Mouse (Mus musculus) cerebellum, adult 9-10 months (tissue): Measurements from ENCODE around the gene Pdgfa.

Experiments
- DNase-seq: peaks from one replicate; pipeline ENCODE4 v3.0.0; 2022

Gene Pdgfa

DNA sequence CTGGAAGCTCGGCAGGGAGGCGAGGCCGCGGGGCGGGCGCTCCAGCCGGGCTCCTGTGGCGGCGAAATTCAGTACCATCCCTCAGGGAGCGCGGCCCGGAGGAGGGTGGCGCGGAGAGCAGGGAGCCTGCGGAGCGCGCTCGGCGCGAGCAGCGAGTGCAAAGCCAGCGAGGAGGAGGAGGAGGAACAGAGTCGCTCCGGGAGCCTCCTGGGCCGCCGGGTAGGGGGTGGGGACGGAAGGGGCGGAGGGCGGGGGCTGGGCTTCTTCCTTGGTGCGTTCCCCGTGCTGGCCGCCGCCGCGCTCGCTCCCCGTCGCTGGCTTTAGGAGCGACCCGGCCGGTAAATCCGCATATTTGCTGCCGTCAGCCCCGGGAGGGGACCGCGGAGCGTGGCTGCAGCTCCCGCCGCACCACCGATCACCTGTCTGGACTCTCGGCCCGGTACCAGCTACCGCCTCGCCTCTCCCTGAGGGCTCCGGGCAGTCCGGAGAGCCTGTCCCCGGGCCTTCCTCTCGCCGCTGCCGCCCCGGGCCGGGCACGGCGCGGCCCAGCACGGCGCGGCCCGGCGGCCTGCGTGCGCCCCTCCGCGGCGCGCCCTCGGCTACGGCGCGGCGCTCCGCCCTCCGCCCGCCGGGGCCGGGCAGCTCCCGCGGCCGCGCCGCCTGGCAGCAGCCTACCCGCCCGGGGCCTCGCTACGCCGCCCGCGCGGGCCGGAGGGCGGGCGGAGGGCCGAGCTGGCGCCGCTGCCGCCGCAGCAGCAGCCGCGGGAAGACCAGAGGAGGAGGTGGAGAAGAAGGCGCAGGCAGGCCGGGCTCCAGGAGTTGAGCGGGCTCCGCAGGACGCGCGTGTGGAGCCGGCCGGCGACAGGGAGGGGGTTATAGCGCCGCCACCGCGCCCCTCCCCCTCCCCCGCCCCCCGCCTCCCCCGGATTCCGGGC, 2.1 kb downstream of the Pdgfa start:
- peak; percentile 46 for DNase-seq

DNA sequence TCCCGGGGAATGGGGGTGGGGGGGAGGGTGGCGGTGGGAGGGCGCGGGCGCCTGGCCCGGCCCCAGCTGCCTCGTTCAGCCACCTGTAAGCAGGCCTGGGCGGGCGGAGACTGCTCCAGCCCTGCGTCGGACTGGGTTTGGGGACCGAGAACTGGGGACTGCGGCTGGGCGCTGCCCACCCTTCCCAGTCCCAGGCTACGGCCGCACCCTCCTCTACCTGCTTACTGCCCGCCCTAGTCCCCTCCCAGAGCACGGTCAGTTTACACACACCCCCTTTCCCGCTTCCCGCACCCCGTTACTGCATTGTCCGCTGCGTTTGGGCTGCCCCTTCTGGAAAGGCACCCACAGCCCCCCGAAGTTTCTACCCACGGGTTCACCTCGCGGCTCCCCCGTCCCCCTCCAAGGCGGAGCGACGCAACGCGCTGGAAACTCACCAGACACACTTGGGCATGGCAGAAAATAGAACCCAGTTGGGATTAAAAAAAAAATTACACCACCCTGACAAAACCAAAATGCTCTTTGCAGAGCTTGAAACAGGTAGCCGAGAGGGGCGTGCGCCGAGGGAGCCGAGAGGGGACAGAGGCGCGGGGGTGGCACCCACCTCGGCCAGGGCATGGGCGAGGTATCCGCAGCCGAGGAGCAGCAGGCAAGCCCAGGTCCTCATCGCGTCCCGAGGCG, 2.9 kb downstream of the Pdgfa start:
- DNase-seq, result no peak

DNA sequence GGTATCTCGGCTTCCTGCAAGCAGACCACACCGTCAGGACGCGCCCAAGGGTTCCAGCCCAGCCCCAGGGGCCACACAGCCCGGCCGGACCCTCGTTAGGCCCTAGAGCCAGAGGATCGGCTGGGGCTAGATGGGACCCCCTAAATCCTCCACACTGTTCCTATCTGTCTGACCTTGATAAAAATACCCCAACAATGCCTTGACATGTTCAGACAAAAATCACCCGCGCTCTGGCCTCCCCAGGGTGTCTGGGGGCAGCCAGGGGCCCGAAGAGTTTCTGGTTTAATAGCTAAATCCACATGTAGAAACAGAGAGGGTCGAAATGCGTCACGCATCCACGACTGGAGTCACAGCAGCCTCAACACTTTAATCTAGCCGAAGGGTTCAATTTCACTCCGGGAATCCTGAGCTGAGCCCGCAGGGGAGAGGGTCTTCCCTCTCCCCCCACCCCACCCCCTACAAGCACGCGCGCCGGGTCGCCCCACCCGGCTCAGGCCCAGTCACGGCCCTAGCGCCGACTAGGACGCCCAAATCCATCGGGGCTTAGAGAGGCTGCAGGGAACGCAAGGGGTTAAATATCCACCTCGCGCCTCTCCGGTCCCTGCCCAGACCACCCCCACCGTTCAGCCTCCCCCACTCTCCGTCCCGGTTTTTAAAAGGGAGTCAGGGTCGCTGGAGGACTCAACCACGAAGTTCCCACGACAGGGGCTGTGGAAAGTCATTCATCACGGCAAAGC, 3.6 kb downstream of the Pdgfa start:
- DNase-seq, result no peak

DNA sequence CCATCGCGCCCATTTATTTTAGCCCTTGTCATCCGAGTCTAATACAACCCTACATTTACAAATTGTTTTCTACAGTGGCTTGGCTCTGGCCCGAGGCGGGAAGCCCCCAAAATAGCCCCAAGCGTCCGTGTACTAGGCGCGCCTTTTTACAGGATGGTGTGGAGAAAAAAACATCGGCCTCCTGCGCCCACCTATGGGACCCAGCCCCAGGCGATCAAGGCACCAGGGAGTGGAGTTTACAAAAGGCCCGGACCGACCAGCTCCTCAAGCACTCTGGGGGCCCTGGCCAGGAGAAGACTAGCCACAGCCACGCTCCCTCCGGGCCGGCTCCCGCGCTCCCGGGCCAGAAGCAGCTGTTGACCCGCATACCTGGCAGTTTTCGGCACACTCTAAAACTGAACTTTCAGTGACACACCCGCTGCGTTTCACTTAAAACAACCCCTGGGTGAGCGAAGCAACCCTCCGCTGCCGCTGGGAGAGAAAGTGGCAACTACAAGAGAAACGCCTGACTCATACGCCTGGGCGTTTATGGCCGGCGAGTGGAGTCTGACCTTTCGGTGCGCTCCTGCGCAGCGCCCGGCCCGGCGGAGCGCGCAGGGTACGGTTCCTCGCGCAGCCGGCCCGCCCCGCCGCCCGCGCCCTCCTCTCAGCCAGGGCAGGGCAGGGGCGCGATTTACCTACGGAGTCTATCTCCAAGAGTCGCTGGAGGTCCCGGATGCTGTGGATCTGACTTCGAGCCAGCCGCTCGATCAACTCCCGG, 4.4 kb downstream of the Pdgfa start:
- DNase-seq, result no peak

DNA sequence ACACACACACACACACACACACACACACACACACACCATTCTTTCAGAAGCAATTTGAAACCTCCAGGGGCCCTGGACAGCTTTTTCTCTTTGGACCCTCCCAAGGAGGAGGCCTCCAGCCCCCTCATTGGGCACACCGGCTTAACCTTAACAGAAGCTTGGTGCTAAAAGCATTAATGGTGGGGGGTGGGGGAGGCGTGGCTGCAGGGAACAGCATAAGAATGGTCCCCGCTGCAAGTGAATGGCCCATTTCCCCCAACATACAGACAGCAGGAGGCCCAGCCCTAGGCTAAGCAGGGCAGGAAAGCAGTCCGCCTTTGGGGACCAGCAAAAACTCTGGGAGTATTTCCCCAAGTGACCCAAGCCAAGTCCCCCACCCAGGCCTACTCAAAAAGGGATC, 5.4 kb downstream of the Pdgfa start:
- no peak for DNase-seq

GRCm38 (mm10) chr5:138990659-138991380, 6.3 kb downstream of the Pdgfa start:
- DNase-seq, result peak; percentile 43

GRCm38 (mm10) chr5:138989567-138989966, 7.6 kb downstream of the Pdgfa start:
- DNase-seq, result no peak

DNA sequence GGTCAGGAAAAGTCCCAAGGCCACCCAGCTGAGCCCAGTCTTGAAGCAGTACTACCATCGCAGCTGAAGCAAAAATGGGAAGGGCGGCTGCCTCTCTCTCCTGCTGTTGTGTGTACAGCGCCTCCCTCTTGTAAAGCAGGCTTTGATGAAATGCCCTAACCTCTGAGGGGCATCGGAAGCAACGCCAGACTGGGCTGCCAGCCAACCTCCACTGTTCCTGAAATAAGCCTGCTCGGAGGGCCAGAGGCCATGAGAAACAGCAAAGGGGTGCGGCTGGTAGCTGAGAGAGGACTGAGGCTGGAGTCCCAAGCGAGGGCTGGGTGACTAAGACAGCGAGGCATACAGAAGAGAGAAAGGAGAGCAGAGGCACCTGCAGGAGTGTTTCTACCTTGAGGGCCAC, 8.4 kb downstream of the Pdgfa start:
- DNase-seq, result no peak

DNA sequence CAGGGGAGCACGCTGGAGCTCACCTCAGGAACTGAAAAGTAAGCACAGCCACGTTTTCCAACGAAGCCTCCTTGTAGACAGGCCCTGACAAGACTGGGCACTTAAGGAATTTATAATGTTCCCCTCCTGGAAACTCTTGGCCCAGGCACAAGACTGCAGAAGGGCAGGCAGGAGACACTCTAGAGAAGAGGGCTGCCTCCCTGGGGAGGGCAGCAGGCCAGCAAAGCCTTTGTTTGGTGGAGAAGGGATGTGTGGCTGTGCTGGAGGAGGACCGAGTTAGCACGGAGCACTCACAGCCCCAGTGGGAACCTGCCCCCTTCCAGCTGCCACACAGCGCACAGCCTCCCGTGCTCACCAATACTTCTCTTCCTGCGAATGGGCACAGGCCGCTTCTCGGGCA, 9.2 kb downstream of the Pdgfa start:
- no peak for DNase-seq

- DNase-seq, result no peak
Observed at GRCm38 (mm10) chr5:138981921-138982320, 15.2 kb downstream of the Pdgfa start.

DNA sequence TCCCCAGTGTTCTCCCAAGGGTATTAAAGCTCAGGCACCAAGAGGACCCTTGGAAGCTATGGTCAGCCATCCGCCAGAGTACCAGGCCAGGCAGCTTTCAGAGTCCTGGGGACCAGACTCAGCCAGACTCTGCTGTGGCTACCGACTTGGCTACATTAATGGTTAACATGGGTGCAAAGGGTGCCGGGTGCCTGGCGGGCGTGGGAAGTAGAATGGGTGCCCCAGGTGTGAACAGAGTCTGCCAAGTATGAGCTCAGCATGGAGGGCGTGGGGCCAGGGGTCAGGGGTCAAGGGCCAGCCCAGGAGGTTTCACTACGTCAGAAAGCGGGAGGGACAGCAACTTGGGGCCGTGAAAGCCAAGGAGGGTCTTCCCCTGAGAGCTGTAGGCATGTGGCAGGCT, 16.6 kb downstream of the Pdgfa start:
- no peak for DNase-seq

- DNase-seq, result no peak
Observed at GRCm38 (mm10) chr5:138979840-138980239, 17.3 kb downstream of the Pdgfa start.

GRCm38 (mm10) chr5:138977759-138978158, 19.4 kb downstream of the Pdgfa start:
- no peak for DNase-seq

- no peak for DNase-seq
Observed at GRCm38 (mm10) chr5:138974911-138975485, 22.2 kb downstream of the Pdgfa start.

GRCm38 (mm10) chr5:138973480-138973879, 23.7 kb downstream of the Pdgfa start:
- DNase-seq, result no peak

- no peak for DNase-seq
Observed at GRCm38 (mm10) chr5:138971405-138971804, 25.8 kb downstream of the Pdgfa start.

GRCm38 (mm10) chr5:138970056-138970490, 27.1 kb downstream of the Pdgfa start:
- DNase-seq, result peak; percentile 13

DNA sequence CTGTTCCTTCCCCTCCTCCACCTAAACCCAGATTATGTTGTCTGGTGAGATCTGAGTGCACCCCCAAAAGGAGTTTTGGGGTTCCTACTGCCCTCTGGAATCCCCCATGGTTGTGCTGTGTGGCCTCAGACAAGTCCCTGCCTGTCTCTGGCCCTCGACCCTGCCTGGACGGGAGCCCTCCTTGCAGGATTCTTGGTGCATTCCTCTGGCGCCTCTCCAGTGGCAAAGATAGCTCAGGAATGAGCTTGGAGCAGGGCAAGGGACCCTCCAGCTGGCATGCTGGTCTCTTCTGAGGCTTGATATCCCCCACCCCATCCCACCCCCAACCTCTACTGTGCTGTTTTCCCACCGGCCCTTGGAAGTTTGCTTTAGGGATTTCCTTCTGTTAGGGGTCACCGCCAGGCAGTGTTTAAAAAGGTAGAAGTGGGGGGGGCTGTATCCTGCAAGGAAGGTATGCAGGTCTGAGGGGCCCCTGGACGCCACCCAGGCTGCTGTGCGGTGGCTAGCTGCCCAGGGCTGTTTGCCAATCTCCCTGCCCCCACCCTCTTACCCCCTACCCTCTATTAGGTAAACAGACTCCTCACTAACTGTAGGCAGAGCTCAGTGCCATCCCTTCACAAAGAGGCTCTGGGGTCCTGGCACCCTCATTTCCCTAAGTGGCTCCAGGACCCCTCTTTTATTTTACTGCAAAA, 31.0 kb downstream of the Pdgfa start:
- no peak for DNase-seq

DNA sequence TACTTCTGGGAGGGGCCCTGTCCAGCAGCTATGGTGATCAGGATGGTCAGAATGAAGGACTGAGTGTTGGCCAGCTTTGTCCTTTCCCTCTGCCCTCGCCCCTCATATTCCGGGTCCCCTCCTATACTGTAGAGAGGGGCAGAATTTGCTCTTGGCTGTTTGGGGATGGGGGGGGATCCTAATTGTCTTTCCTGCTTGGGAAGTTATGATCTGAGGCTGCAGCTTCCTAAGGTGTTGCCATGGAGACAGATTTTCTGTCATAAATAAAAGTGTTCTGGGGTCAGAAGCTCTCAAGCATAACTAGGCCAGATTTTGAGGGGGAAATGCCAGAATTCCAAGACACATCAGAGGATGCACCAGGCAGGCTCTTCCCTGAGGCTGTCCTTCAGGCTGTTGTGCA, 31.6 kb downstream of the Pdgfa start:
- no peak for DNase-seq

- DNase-seq, result no peak
Observed at GRCm38 (mm10) chr5:138956427-138956833, 40.7 kb downstream of the Pdgfa start.

DNA sequence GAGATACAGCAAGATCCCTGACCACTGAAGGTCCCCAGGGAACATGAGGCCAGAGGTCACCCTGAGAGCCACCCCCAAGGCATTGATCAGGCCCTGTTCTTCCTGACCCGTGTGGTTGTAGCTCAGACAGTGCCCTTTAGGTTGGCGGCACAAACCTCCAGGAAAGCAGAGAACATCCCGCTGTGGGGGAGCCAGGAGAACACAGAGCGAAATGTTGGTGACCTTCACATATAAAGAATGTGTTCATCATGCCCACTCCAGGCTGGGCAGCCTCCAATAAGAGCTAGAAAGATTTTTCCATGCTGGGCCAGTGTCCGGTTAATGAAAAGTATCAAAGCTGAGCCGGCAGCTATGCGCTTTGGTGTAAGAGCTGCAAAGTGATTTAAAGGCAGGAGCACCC, 43.2 kb downstream of the Pdgfa start:
- no peak for DNase-seq
